Mouse (Mus musculus) left cerebral cortex, postnatal 4 days (tissue): Measurements from ENCODE around the gene 4930558K02Rik. TPM values are rescaled to one million over a fixed set of nuclear protein-coding genes. Genes with fewer than 3 reads are reported as not detected.

Experiments used
- DNase-seq: peaks from one replicate; pipeline ENCODE4 v3.0.0-alpha.2; 2022
- intact Hi-C: fragments of 180-260 bp; cut with DNase I; formaldehyde crosslinking; loops from one replicate; pipeline ENCODE4 v1.15.1; 2025
- total RNA-seq, 2 experiments: library from RNA; stranded (reverse); gene quantifications; 2 replicates each; pipeline ENCODE4 v1.2.3; 2021

The 4930558K02Rik gene
- total RNA-seq, 2 experiments from 2014 or later = not detected

- intact Hi-C loops = no loop called here
- no peak for DNase-seq
Observed at GRCm38 (mm10) chr1:161957964-161958950, 21.2 kb downstream of the 4930558K02Rik start.

- intact Hi-C loops = no loop called here
- no peak for DNase-seq
Observed at GRCm38 (mm10) chr1:161955846-161956245, 23.6 kb downstream of the 4930558K02Rik start.

GRCm38 (mm10) chr1:161952599-161952998, 26.8 kb downstream of the 4930558K02Rik start:
- DNase-seq = no peak
- intact Hi-C loops = no loop called here

GRCm38 (mm10) chr1:161951009-161951779, 28.2 kb downstream of the 4930558K02Rik start:
- intact Hi-C loops = no loop called here
- DNase-seq = no peak

- intact Hi-C loops = no loop called here
- no peak for DNase-seq
Observed at GRCm38 (mm10) chr1:161942082-161942481, 37.4 kb downstream of the 4930558K02Rik start.

- no peak for DNase-seq
- intact Hi-C loops = no loop called here
Observed at GRCm38 (mm10) chr1:161932286-161932685, 47.1 kb downstream of the 4930558K02Rik start.

GRCm38 (mm10) chr1:161931817-161932216, 47.6 kb downstream of the 4930558K02Rik start:
- DNase-seq = no peak
- intact Hi-C loops = no loop called here

- intact Hi-C loops = no loop called here
Observed at GRCm38 (mm10) chr1:161931313-161931712, 48.1 kb downstream of the 4930558K02Rik start.

GRCm38 (mm10) chr1:161927976-161928375, 51.5 kb downstream of the 4930558K02Rik start:
- intact Hi-C loops = no loop called here
- DNase-seq = no peak

More at GRCm38 (mm10) chr1:161931313-161931712, 48.1 kb downstream of the 4930558K02Rik start:
- DNase-seq = no peak

- intact Hi-C loops = no loop called here
- DNase-seq = peak; percentile 14
Observed at GRCm38 (mm10) chr1:161925281-161925805, 54.1 kb downstream of the 4930558K02Rik start.

GRCm38 (mm10) chr1:161924321-161924720, 55.1 kb downstream of the 4930558K02Rik start:
- intact Hi-C loops = no loop called here
- DNase-seq = no peak

GRCm38 (mm10) chr1:161921928-161922327, 57.5 kb downstream of the 4930558K02Rik start:
- no peak for DNase-seq
- intact Hi-C loops = no loop called here

GRCm38 (mm10) chr1:161920475-161921454, 58.7 kb downstream of the 4930558K02Rik start:
- intact Hi-C loops = no loop called here
- no peak for DNase-seq

- intact Hi-C loops = no loop called here
- no peak for DNase-seq
Observed at GRCm38 (mm10) chr1:161919594-161919993, 59.8 kb downstream of the 4930558K02Rik start.

- intact Hi-C loops = no loop called here
- no peak for DNase-seq
Observed at GRCm38 (mm10) chr1:161918682-161919372, 60.6 kb downstream of the 4930558K02Rik start.

GRCm38 (mm10) chr1:161917940-161918484, 61.4 kb downstream of the 4930558K02Rik start:
- no peak for DNase-seq

GRCm38 (mm10) chr1:161916036-161916435, 63.4 kb downstream of the 4930558K02Rik start:
- no peak for DNase-seq
- intact Hi-C loops = no loop called here

More at GRCm38 (mm10) chr1:161917940-161918484, 61.4 kb downstream of the 4930558K02Rik start:
- intact Hi-C loops = no loop called here

- intact Hi-C loops = no loop called here
- DNase-seq = no peak
Observed at GRCm38 (mm10) chr1:161913648-161913984, 65.8 kb downstream of the 4930558K02Rik start.
